Comparison of ENCODE assay signal across 11 mouse cellular contexts in the genomic region with DNA sequence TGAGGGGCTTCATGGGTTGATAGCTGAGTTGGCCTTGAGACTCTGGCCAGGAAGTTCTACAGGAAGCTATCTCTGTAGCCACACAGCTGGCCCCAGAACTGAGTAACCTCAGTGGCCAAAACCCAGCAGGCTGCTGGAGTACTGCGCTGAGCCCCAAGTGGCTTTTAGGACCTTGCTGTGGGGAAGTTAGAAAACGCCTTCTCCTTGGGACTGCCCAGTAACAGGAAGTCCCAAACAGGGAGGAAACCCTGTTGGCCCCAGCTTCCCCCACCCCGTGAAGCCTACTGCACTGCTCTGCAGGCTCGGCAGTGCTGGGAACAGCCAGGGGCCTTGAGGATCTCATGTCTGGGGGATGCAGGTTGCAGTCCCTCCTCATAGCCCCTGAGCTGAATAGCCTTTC. TPM values are rescaled to one million over a fixed set of nuclear protein-coding genes. Genes with fewer than 3 reads are reported as not detected.
DNase-seq lines count a peak whose midpoint lies in the region; ATAC-seq and TF ChIP-seq lines count a peak whose summit lies in the region.
"Had no signal": no experiment of that assay in that cellular context is flagged by ENCODE, and none has a peak within 500 bp of the region (broad histone marks: within the 10 kb centered on the region; RNA-seq: fewer than 3 reads in every experiment).

No protein-coding gene starts in this region.

- H3K4me3 ChIP-seq in gastrocnemius, adult 2 months: peak overlapping the region; percentile 48
- peak overlapping the region; percentile 88 for H3K4me3 ChIP-seq in bone marrow macrophage, adult 2 months (ENCODE audit: insufficient read depth, low read length)
- peak overlapping the region; percentile 7; the same call in 1 of the 2 replicates for H3K4me3 ChIP-seq in liver, adult 2 months (ENCODE audit: insufficient read depth, low read depth, low read length)
- H3K4me3 ChIP-seq: erythroblast, embryonic 14.5 days; limb, embryonic 12.5 days had no signal

- DNase-seq in gastrocnemius, adult 2 months: no peak
- DNase-seq in gastrocnemius, postnatal 25 days: no peak
- DNase-seq in liver, adult 2 months (ENCODE audit: extremely low read depth, low read depth, low spot score): peak; percentile 37
- no peak for DNase-seq in yolk sac, embryonic 10.5 days (ENCODE audit: low spot score)
- no peak for DNase-seq in left cerebral cortex, adult 18-20 months (ENCODE audit: low spot score in 2 of 2)
- no peak for DNase-seq in ovary, postnatal 14 days (ENCODE audit: low spot score)
- DNase-seq: cerebellum, adult 9-11 months had no signal

- no peak overlapping the region for H3K9ac ChIP-seq in liver, adult 2 months (ENCODE audit: low read depth, low read length)
- H3K9ac ChIP-seq: limb, embryonic 12.5 days had no signal

- intact Hi-C loops in gastrocnemius, adult 2 months (cut with DNase I): no loop called here

- H3K27ac ChIP-seq in gastrocnemius, adult 2 months: no peak overlapping the region
- peak overlapping the region; percentile 98 for H3K27ac ChIP-seq in bone marrow macrophage, adult 2 months (ENCODE audit: insufficient read depth, low read depth, low read length)
- no peak overlapping the region for H3K27ac ChIP-seq in liver, adult 2 months (replicated peaks; ENCODE audit: insufficient read depth, low read depth, low read length)
- H3K27ac ChIP-seq: limb, embryonic 12.5 days had no signal

- no peak for TF ChIP-seq POLR2A in bone marrow macrophage, adult 2 months (IDR thresholded peaks at IDR 0.05; ENCODE audit: borderline replicate concordance, low read depth, low read length)
- no peak for TF ChIP-seq POLR2A in liver, adult 2 months (IDR thresholded peaks at IDR 0.05; ENCODE audit: extremely low read depth, insufficient read depth, low read length)

- ATAC-seq in monocyte, adult 5-6 weeks (replicated peaks; ENCODE audit: insufficient number of reproducible peaks, low FRiP score, low TSS enrichment, poor library complexity, severe bottlenecking): peak; percentile 67

- WGBS in liver, adult 2 months: 68% methylated on average over 4 of the region's 4 CpGs

- TF ChIP-seq CTCF in gastrocnemius, adult 2 months (IDR thresholded peaks at IDR 0.05): no peak
- TF ChIP-seq CTCF in bone marrow macrophage, adult 2 months (IDR thresholded peaks at IDR 0.05; ENCODE audit: low read depth, low read length): no peak
- TF ChIP-seq CTCF in liver, adult 2 months (IDR thresholded peaks at IDR 0.05; ENCODE audit: low read depth, low read length): no peak

- H3K27me3 ChIP-seq in liver, adult 2 months (ENCODE audit: control insufficient read depth, insufficient read depth, low read length): no peaks in the 10 kb centered on the region
- H3K27me3 ChIP-seq: limb, embryonic 12.5 days had no signal

- peaks cover 2% of the 10 kb centered on the region for H3K36me3 ChIP-seq in liver, adult 2 months (ENCODE audit: control insufficient read depth, insufficient read depth, low read length)
- H3K36me3 ChIP-seq: limb, embryonic 12.5 days had no signal

- H3K79me2 ChIP-seq in liver, adult 2 months (ENCODE audit: control insufficient read depth, insufficient read depth, low read length): peaks cover 12% of the 10 kb centered on the region; the same call in 1 of the 2 replicates

- H3K4me1 ChIP-seq in bone marrow macrophage, adult 2 months (ENCODE audit: control insufficient read depth, insufficient read depth, low read length): peaks cover 72% of the 10 kb centered on the region
- 0 out of 2 replicates have a peak, but pooled peaks cover 2% of the 10 kb centered on the region for H3K4me1 ChIP-seq in liver, adult 2 months (ENCODE audit: control insufficient read depth, insufficient read depth, low read length)
- H3K4me1 ChIP-seq: limb, embryonic 12.5 days had no signal

RNA-seq across cellular contexts. Expression of gene Sh3bp2, which starts 17.5 kb away (rescaled TPM):
- 1 to 10 TPM in 1 of 2 experiments, under 1 TPM in 1; 0.98 to 7.7 TPM for total RNA-seq in gastrocnemius, adult 2 months (2021)
- total RNA-seq in gastrocnemius, postnatal 25 days (2021): 1 to 10 TPM; 1.1 to 1.2 TPM
- polyA plus RNA-seq in bone marrow macrophage, adult 2 months (2012; ENCODE audit: insufficient read depth, insufficient read length, missing spikeins): 129 and 132 TPM in 2 replicates
- total RNA-seq in liver, adult 2 months (2014; rRNA removed): 9.1 and 11.9 TPM in 2 replicates
- 16.9 and 20.5 TPM in 2 replicates for polyA plus RNA-seq in liver, adult 2 months (2012; rRNA removed)
- 80.1 to 108 TPM (median 88.7 TPM) in 3 replicates for total RNA-seq in monocyte, adult 5-6 weeks (2017)
- total RNA-seq in left cerebral cortex, adult 18-20 months (2021): 1 to 10 TPM; 2.4 to 2.9 TPM

RNA-seq across cellular contexts. Expression of gene Tnip2, which starts 29.3 kb away (rescaled TPM):
- 1 to 10 TPM; 2.3 to 3.0 TPM for total RNA-seq in gastrocnemius, adult 2 months (2021)
- 1 to 10 TPM; 2.1 to 2.3 TPM for total RNA-seq in gastrocnemius, postnatal 25 days (2021)
- 34.2 and 43.9 TPM in 2 replicates for polyA plus RNA-seq in bone marrow macrophage, adult 2 months (2012; ENCODE audit: insufficient read depth, insufficient read length, missing spikeins)
- total RNA-seq in liver, adult 2 months (2014; rRNA removed): 6.2 and 7.7 TPM in 2 replicates
- polyA plus RNA-seq in liver, adult 2 months (2012; rRNA removed): 6.2 and 13.4 TPM in 2 replicates
- 62.3 to 78.2 TPM (median 78.0 TPM) in 3 replicates for total RNA-seq in monocyte, adult 5-6 weeks (2017)
- total RNA-seq in left cerebral cortex, adult 18-20 months (2021): 10 to 100 TPM; 20.2 to 22.0 TPM
- polyA plus RNA-seq: erythroblast, embryonic 14.5 days had no signal

RNA-seq across cellular contexts. Expression of gene Add1, which starts 30.4 kb away (rescaled TPM):
- total RNA-seq in gastrocnemius, adult 2 months (2021): 10 to 100 TPM; 72.3 to 74.9 TPM
- total RNA-seq in gastrocnemius, postnatal 25 days (2021): 10 to 100 TPM; 61.8 to 68.6 TPM
- polyA plus RNA-seq in bone marrow macrophage, adult 2 months (2012; ENCODE audit: insufficient read depth, insufficient read length, missing spikeins): 120 and 122 TPM in 2 replicates
- total RNA-seq in liver, adult 2 months (2014; rRNA removed): 30.6 and 30.9 TPM in 2 replicates
- 29.9 and 39.3 TPM in 2 replicates for polyA plus RNA-seq in liver, adult 2 months (2012; rRNA removed)
- total RNA-seq in monocyte, adult 5-6 weeks (2017): 174 to 248 TPM (median 209 TPM) in 3 replicates
- total RNA-seq in left cerebral cortex, adult 18-20 months (2021): 100 to 1,000 TPM; 426 to 440 TPM

Comparison
In these comparisons a context has a peak if more than half of its experiments do, and no peak if none do; other contexts are left out.
1. H3K4me3 ChIP-seq: peak in every context shown above with its lines; median percentile 88 in bone marrow macrophage, adult 2 months; 48 in gastrocnemius, adult 2 months; 7 in liver, adult 2 months.